Mouse (Mus musculus) bone marrow macrophage, adult 2 months (primary cell): ENCODE results near the gene Rif1.

ENCODE experiments used
- CTCF ChIP-seq: IDR thresholded peaks from 2 replicates; pipeline ENCODE4 v1.5.1; 2012; ENCODE audit warnings: low read depth, mild to moderate bottlenecking, low read length, moderate library complexity
- POLR2A ChIP-seq: IDR thresholded peaks from 2 replicates; pipeline ENCODE4 v1.6.1; 2012; ENCODE audit warnings: mild to moderate bottlenecking, low read depth, low read length, borderline replicate concordance

- TF ChIP-seq CTCF (no peak), POLR2A (no peak)
Measured at GRCm38 (mm10) chr2:52169243-52170005, 96.8 kb downstream of the Rif1 start.
